Mouse (Mus musculus) ES-E14 (cell line): ENCODE measurements around the gene Gm49392. TPM values are rescaled to one million over a fixed set of nuclear protein-coding genes. Genes with fewer than 3 reads are reported as not detected.

ENCODE experiments used
- DNase-seq: peaks from one replicate; pipeline ENCODE4 v3.0.0-alpha.2; 2013; ENCODE audit warnings: low read depth, low spot score
- H3K27ac ChIP-seq: 2 replicates; pipeline ENCODE4 v1.5.1; 2012; ENCODE audit warnings: low read depth, mild to moderate bottlenecking, low read length, moderate library complexity, mixed read lengths; ENCODE audit not compliant: poor library complexity, insufficient read depth, severe bottlenecking
- H3K36me3 ChIP-seq: 2 replicates; pipeline ENCODE4 v1.6.1; 2012; ENCODE audit warnings: mild to moderate bottlenecking, low read length, moderate library complexity, mixed read lengths; ENCODE audit not compliant: control insufficient read depth, poor library complexity, insufficient read depth, severe bottlenecking
- H3K4me1 ChIP-seq, 2 experiments: fragments of 150-350 bp in 1 of 2; sonication (generic) in 1 of 2; 2 replicates each; pipeline ENCODE4 v1.6.1; 2012; ENCODE audit warnings: low read length in 2 of 2, mild to moderate bottlenecking in 1 of 2, mixed read lengths in 1 of 2; ENCODE audit not compliant: control insufficient read depth in 2 of 2, insufficient read depth in 2 of 2, poor library complexity in 1 of 2
- H3K4me3 ChIP-seq, 2 experiments: fragments of 150-350 bp in 1 of 2; sonication (generic) in 1 of 2; 2 replicates each; pipeline ENCODE4 v1.5.1; 2012; ENCODE audit warnings: low read length in 2 of 2, low read depth in 1 of 2, mild to moderate bottlenecking in 1 of 2, mixed read lengths in 1 of 2; ENCODE audit not compliant: insufficient read depth in 1 of 2, poor library complexity in 1 of 2, severe bottlenecking in 1 of 2
- H3K9ac ChIP-seq: 2 replicates; pipeline ENCODE4 v1.6.1; 2012; ENCODE audit warnings: low read depth, mild to moderate bottlenecking, low read length, mixed read lengths; ENCODE audit not compliant: poor library complexity, insufficient read depth, severe bottlenecking
- H3K9me3 ChIP-seq: fragments of 150-350 bp; sonication (generic); 2 replicates; pipeline ENCODE4 v1.6.1; 2012; ENCODE audit warnings: low read depth, mild to moderate bottlenecking, low read length; ENCODE audit not compliant: control insufficient read depth, insufficient read depth
- CHD2 ChIP-seq: IDR thresholded peaks from 2 replicates; pipeline ENCODE4 v1.6.1; 2014; ENCODE audit warnings: mild to moderate bottlenecking, low read depth, low read length, inconsistent platforms
- HCFC1 ChIP-seq: IDR thresholded peaks from 2 replicates; pipeline ENCODE4 v1.6.1; 2012; ENCODE audit warnings: low read length, inconsistent platforms, borderline replicate concordance; ENCODE audit not compliant: insufficient read depth
- MAFK ChIP-seq: IDR thresholded peaks from 2 replicates; pipeline ENCODE4 v1.6.1; 2014; ENCODE audit warnings: mild to moderate bottlenecking, low read depth, low read length, inconsistent platforms; ENCODE audit not compliant: insufficient read depth
- ZC3H11A ChIP-seq: IDR thresholded peaks from 2 replicates; pipeline ENCODE4 v1.6.1; 2012; ENCODE audit warnings: low read depth, mild to moderate bottlenecking, inconsistent platforms, low read length, borderline replicate concordance
- ZNF384 ChIP-seq: IDR thresholded peaks from 2 replicates; pipeline ENCODE4 v1.6.1; 2012; ENCODE audit warnings: low read depth, low read length, inconsistent platforms
- in situ Hi-C, 2 experiments: fragments of 600-800 bp; cut with MboI; formaldehyde crosslinking; loops; one replicate each; pipeline ENCODE4 v1.15.1; 2025; ENCODE audit warnings: low sequenced_read_pairs in 2 of 2, inconsistent platforms in 1 of 2; ENCODE audit not compliant: unreplicated experiment in 2 of 2
- total RNA-seq: library from RNA; depleted of rRNA; stranded (reverse); fragments of 300-350 nt; gene quantifications from 2 replicates; pipeline ENCODE4 v1.2.3, GENCODE M21; 2012

Gene Gm49392
- total RNA-seq, 1 experiment, result not detected

GRCm38 (mm10) chr13:60848241-60849120 lies 48.2 kb downstream of the Gm49392 start:
- in situ Hi-C loops, result no loop called here
- Histone ChIP-seq H3K4me1 (no peaks in the 10 kb centered on the region), H3K27ac (no peak overlapping the region), H3K9me3 (no peaks in the 10 kb centered on the region), H3K36me3 (no peaks in the 10 kb centered on the region), H3K9ac (no peak overlapping the region), H3K4me3 (no peak overlapping the region)
- no peak for DNase-seq
- TF ChIP-seq HCFC1 (no peak), ZNF384 (no peak), MAFK (no peak), ZC3H11A (no peak)

- H3K9me3 ChIP-seq, result no peaks in the 10 kb centered on the region
- in situ Hi-C loops, result no loop called here
- no peak overlapping the region for H3K27ac ChIP-seq
- DNase-seq, result no peak
- no peaks in the 10 kb centered on the region for H3K36me3 ChIP-seq
- H3K4me3 ChIP-seq, result no peak overlapping the region
- no peaks in the 10 kb centered on the region for H3K4me1 ChIP-seq
- no peak overlapping the region for H3K9ac ChIP-seq
- no peak for TF ChIP-seq MAFK
- TF ChIP-seq CHD2, result no peak
- TF ChIP-seq ZC3H11A, result no peak
- no peak for TF ChIP-seq ZNF384
- TF ChIP-seq HCFC1, result no peak
Measured at GRCm38 (mm10) chr13:60843153-60843552, 53.5 kb downstream of the Gm49392 start.

GRCm38 (mm10) chr13:60842703-60843102 lies 54.0 kb downstream of the Gm49392 start:
- Histone ChIP-seq H3K4me3 (no peak overlapping the region), H3K4me1 (no peaks in the 10 kb centered on the region), H3K36me3 (no peaks in the 10 kb centered on the region), H3K27ac (no peak overlapping the region), H3K9ac (no peak overlapping the region), H3K9me3 (no peaks in the 10 kb centered on the region)
- no peak for DNase-seq
- in situ Hi-C loops, result no loop called here
- TF ChIP-seq ZNF384, result no peak
- no peak for TF ChIP-seq ZC3H11A

- Histone ChIP-seq H3K4me3 (no peak overlapping the region), H3K36me3 (no peaks in the 10 kb centered on the region), H3K27ac (no peak overlapping the region), H3K4me1 (no peaks in the 10 kb centered on the region), H3K9me3 (no peaks in the 10 kb centered on the region), H3K9ac (no peak overlapping the region)
- no peak for DNase-seq
- TF ChIP-seq HCFC1 (no peak), CHD2 (no peak), MAFK (no peak), ZC3H11A (no peak), ZNF384 (no peak)
- in situ Hi-C loops, result no loop called here
Measured at GRCm38 (mm10) chr13:60839353-60839902, 57.3 kb downstream of the Gm49392 start.
